Mouse (Mus musculus) liver, embryonic 15.5 days (tissue): ENCODE measurements at regions not wholly inside any gene's neighbourhood (a gene's known extent, or its start where the extent isn't known, plus 50 kb on each side); places are given as distances from the start of the nearest gene placed in this dataset.

Experiments
- ATAC-seq: fragments of 200-750 bp; cut with Nextera tagmentation; 2 replicates; pipeline ENCODE4 v1.8.0; 2017; ENCODE audit warnings: moderate number of reproducible peaks, mild to moderate bottlenecking, moderate library complexity; ENCODE audit not compliant: insufficient read depth
- H3K27ac ChIP-seq: fragments of 300-500 bp; sonication (generic); replicated peaks from 2 replicates; pipeline ENCODE4 v1.5.1; 2015; ENCODE audit warnings: mild to moderate bottlenecking, inconsistent platforms
- H3K27me3 ChIP-seq: fragments of 300-500 bp; sonication (generic); 2 replicates; pipeline ENCODE4 v1.6.1; 2015; ENCODE audit warnings: mild to moderate bottlenecking, inconsistent platforms
- H3K36me3 ChIP-seq: fragments of 300-500 bp; sonication (generic); replicated peaks from 2 replicates; pipeline ENCODE4 v1.6.1; 2015; ENCODE audit warnings: moderate library complexity, mild to moderate bottlenecking, inconsistent platforms
- H3K4me1 ChIP-seq: fragments of 300-500 bp; sonication (generic); replicated peaks from 2 replicates; pipeline ENCODE4 v1.6.1; 2015; ENCODE audit warnings: inconsistent platforms
- H3K4me2 ChIP-seq: fragments of 300-500 bp; sonication (generic); 2 replicates; pipeline ENCODE4 v1.6.1; 2015; ENCODE audit warnings: moderate library complexity, mild to moderate bottlenecking, inconsistent platforms
- H3K4me3 ChIP-seq: fragments of 300-500 bp; sonication (generic); replicated peaks from 2 replicates; pipeline ENCODE4 v1.5.1; 2015; ENCODE audit warnings: mild to moderate bottlenecking, inconsistent platforms
- H3K9ac ChIP-seq: fragments of 300-500 bp; sonication (generic); 2 replicates; pipeline ENCODE4 v1.6.1; 2015; ENCODE audit warnings: moderate library complexity, mild to moderate bottlenecking, inconsistent platforms
- H3K9me3 ChIP-seq: fragments of 300-500 bp; sonication (generic); replicated peaks from 2 replicates; pipeline ENCODE4 v1.6.1; 2016; ENCODE audit warnings: inconsistent platforms
- WGBS: fragments of 180-500 bp; shearing (Covaris S2); methylation state at CpG from one replicate; pipeline ENCODE4 v1.1.7; 2015; ENCODE audit warnings: mixed read lengths; ENCODE audit not compliant: insufficient replicate concordance; 5-methylcytosine and 5-hydroxymethylcytosine counted together

- Histone ChIP-seq H3K36me3 (no peaks in the 10 kb centered on the region), H3K4me3 (no peak overlapping the region), H3K27me3 (no peaks in the 10 kb centered on the region), H3K9me3 (no peaks in the 10 kb centered on the region), H3K27ac (no peak overlapping the region), H3K4me1 (no peaks in the 10 kb centered on the region), H3K4me2 (no peak overlapping the region), H3K9ac (no peak overlapping the region)
- 56% methylated on average over 8 of the region's 8 CpGs for WGBS
- no peak for ATAC-seq
These were observed 553.6 kb upstream of the Tmpo start for GRCm38 (mm10) chr10:91734691-91735090.

- H3K4me1 ChIP-seq: no peaks in the 10 kb centered on the region
- H3K4me2 ChIP-seq: no peak overlapping the region
- no peak overlapping the region for H3K27ac ChIP-seq
- H3K27me3 ChIP-seq: no peaks in the 10 kb centered on the region
- H3K4me3 ChIP-seq: no peak overlapping the region
- 58% methylated on average over 9 of the region's 9 CpGs for WGBS
- H3K9ac ChIP-seq: no peak overlapping the region
- H3K36me3 ChIP-seq: no peaks in the 10 kb centered on the region
- H3K9me3 ChIP-seq: no peaks in the 10 kb centered on the region
- ATAC-seq: no peak
These were observed 551.0 kb upstream of the Tmpo start for GRCm38 (mm10) chr10:91732007-91732589.

GRCm38 (mm10) chr10:91730062-91730461, 548.9 kb upstream of the Tmpo start:
- Histone ChIP-seq H3K4me1 (no peaks in the 10 kb centered on the region), H3K9me3 (no peaks in the 10 kb centered on the region), H3K9ac (no peak overlapping the region), H3K36me3 (no peaks in the 10 kb centered on the region), H3K4me3 (no peak overlapping the region), H3K27ac (no peak overlapping the region), H3K4me2 (no peak overlapping the region), H3K27me3 (no peaks in the 10 kb centered on the region)
- ATAC-seq: no peak
- WGBS: 62% methylated on average over 6 of the region's 6 CpGs

- H3K4me3 ChIP-seq: no peak overlapping the region
- H3K4me2 ChIP-seq: no peak overlapping the region
- WGBS: 70% methylated on average over 9 of the region's 9 CpGs
- no peak overlapping the region for H3K27ac ChIP-seq
- no peak for ATAC-seq
- no peaks in the 10 kb centered on the region for H3K27me3 ChIP-seq
- H3K9me3 ChIP-seq: no peaks in the 10 kb centered on the region
- no peaks in the 10 kb centered on the region for H3K4me1 ChIP-seq
- H3K9ac ChIP-seq: no peak overlapping the region
- H3K36me3 ChIP-seq: no peaks in the 10 kb centered on the region
These were observed 538.7 kb upstream of the Tmpo start for GRCm38 (mm10) chr10:91719561-91720371.

GRCm38 (mm10) chr10:91716604-91717003, 535.5 kb upstream of the Tmpo start:
- no peaks in the 10 kb centered on the region for H3K9me3 ChIP-seq
- H3K4me3 ChIP-seq: no peak overlapping the region
- no peaks in the 10 kb centered on the region for H3K4me1 ChIP-seq
- no peak overlapping the region for H3K9ac ChIP-seq
- no peak overlapping the region for H3K4me2 ChIP-seq
- no peak overlapping the region for H3K27ac ChIP-seq
- no peaks in the 10 kb centered on the region for H3K27me3 ChIP-seq
- no peaks in the 10 kb centered on the region for H3K36me3 ChIP-seq
- 74% methylated on average over 7 of the region's 7 CpGs for WGBS
- ATAC-seq: no peak

- ATAC-seq: no peak
These were observed 533.5 kb upstream of the Tmpo start for GRCm38 (mm10) chr10:91714648-91715047.

GRCm38 (mm10) chr10:91713529-91713928, 532.4 kb upstream of the Tmpo start:
- H3K4me2 ChIP-seq: no peak overlapping the region
- ATAC-seq: no peak
- H3K9ac ChIP-seq: no peak overlapping the region
- WGBS: 19% methylated on average over 7 of the region's 7 CpGs
- H3K27ac ChIP-seq: no peak overlapping the region
- no peaks in the 10 kb centered on the region for H3K36me3 ChIP-seq
- H3K4me1 ChIP-seq: no peaks in the 10 kb centered on the region
- H3K27me3 ChIP-seq: no peaks in the 10 kb centered on the region
- H3K9me3 ChIP-seq: no peaks in the 10 kb centered on the region
- H3K4me3 ChIP-seq: no peak overlapping the region

More at GRCm38 (mm10) chr10:91714648-91715047, 533.5 kb upstream of the Tmpo start:
- Histone ChIP-seq H3K27me3 (no peaks in the 10 kb centered on the region), H3K4me3 (no peak overlapping the region), H3K9me3 (no peaks in the 10 kb centered on the region), H3K27ac (no peak overlapping the region), H3K36me3 (no peaks in the 10 kb centered on the region), H3K9ac (no peak overlapping the region), H3K4me1 (no peaks in the 10 kb centered on the region), H3K4me2 (no peak overlapping the region)
- 57% methylated on average over 3 of the region's 3 CpGs for WGBS

GRCm38 (mm10) chr10:91706816-91707215, 525.7 kb upstream of the Tmpo start:
- Histone ChIP-seq H3K9me3 (no peaks in the 10 kb centered on the region), H3K27ac (no peak overlapping the region), H3K4me3 (no peak overlapping the region), H3K36me3 (no peaks in the 10 kb centered on the region), H3K4me2 (no peak overlapping the region), H3K4me1 (no peaks in the 10 kb centered on the region), H3K9ac (no peak overlapping the region), H3K27me3 (no peaks in the 10 kb centered on the region)
- WGBS: 72% methylated on average over 3 of the region's 3 CpGs
- no peak for ATAC-seq

DNA sequence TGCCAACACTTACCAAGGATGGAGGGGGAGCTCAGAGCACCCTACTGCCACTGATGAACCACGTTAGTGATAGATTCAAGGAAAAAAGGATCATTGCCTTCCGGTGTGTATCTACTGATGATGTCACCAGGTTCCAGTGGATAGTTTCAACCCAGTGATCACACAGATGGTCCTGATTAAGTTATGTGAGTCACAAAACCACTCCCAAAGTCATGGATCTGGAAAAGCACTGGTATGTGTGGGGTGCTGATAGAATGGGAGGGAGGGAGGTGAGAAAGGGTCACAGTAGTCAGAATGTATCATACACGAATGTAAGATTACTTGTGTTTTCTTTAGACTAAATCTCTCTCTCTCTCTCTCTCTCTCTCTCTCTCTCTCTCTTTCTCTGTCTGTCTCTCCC, 523.6 kb upstream of the Tmpo start:
- H3K36me3 ChIP-seq: no peaks in the 10 kb centered on the region
- 48% methylated on average over 3 of the region's 3 CpGs for WGBS
- ATAC-seq: no peak
- no peak overlapping the region for H3K4me2 ChIP-seq
- H3K4me3 ChIP-seq: no peak overlapping the region
- H3K9ac ChIP-seq: no peak overlapping the region
- H3K4me1 ChIP-seq: no peaks in the 10 kb centered on the region
- no peak overlapping the region for H3K27ac ChIP-seq
- no peaks in the 10 kb centered on the region for H3K9me3 ChIP-seq
- H3K27me3 ChIP-seq: no peaks in the 10 kb centered on the region

DNA sequence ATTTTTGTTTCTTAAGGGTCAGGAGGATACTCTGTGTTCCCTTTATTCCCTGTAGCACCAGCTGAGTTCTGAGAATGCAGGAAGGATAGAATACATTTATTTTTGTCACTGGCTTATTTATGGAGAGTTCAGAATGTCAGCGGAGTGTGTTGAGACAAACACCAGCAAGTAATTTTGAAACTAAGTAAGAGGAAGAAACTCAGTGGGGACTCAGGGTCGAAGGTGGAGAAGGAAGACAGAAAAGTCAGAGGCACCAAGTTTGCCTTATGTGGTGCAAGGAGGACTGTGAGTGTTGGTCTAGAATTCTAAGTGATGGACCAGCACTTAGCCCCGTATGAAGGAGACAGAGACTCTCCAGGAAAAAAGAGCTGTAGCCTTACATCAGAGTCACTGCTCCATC, 520.7 kb upstream of the Tmpo start:
- H3K9ac ChIP-seq: no peak overlapping the region
- H3K9me3 ChIP-seq: no peaks in the 10 kb centered on the region
- no peak for ATAC-seq
- no peak overlapping the region for H3K27ac ChIP-seq
- H3K27me3 ChIP-seq: no peaks in the 10 kb centered on the region
- H3K4me3 ChIP-seq: no peak overlapping the region
- no peak overlapping the region for H3K4me2 ChIP-seq
- H3K4me1 ChIP-seq: no peaks in the 10 kb centered on the region
- no peaks in the 10 kb centered on the region for H3K36me3 ChIP-seq
- WGBS: 48% methylated on average over 3 of the region's 3 CpGs

- H3K4me1 ChIP-seq: no peaks in the 10 kb centered on the region
- H3K4me3 ChIP-seq: no peak overlapping the region
- no peak overlapping the region for H3K27ac ChIP-seq
- H3K27me3 ChIP-seq: no peaks in the 10 kb centered on the region
- ATAC-seq: no peak
- no peaks in the 10 kb centered on the region for H3K9me3 ChIP-seq
- H3K4me2 ChIP-seq: no peak overlapping the region
- WGBS: 52% methylated on average over 8 of the region's 8 CpGs
- no peak overlapping the region for H3K9ac ChIP-seq
- no peaks in the 10 kb centered on the region for H3K36me3 ChIP-seq
These were observed 505.0 kb upstream of the Tmpo start for GRCm38 (mm10) chr10:91686082-91686618.
